Mouse (Mus musculus) lung, postnatal 14 days (tissue): ENCODE measurements around the gene Polr3g.
"Not testable (repeated sequence)": the region's sequence is repeated elsewhere in the genome, so short reads cannot be mapped to it uniquely, and the experiment has no call there.

Experiments
- DNase-seq: peaks from one replicate; pipeline ENCODE4 v3.0.0; 2021

Polr3g gene

GRCm38 (mm10) chr13:81710775-81711545 lies at the start of gene Polr3g, which contains the start of gene Mblac2:
TSS of gene Polr3g (minus strand) at chr13:81711013.
TSS of gene Mblac2 (plus strand) at chr13:81711341.
- DNase-seq = peak; percentile 96

GRCm38 (mm10) chr13:81760379-81760778 lies 49.6 kb upstream of the Polr3g start:
- peak; percentile 57 for DNase-seq

- no peak for DNase-seq
Measured at GRCm38 (mm10) chr13:81757058-81757660, 46.3 kb upstream of the Polr3g start.

- DNase-seq = no peak
Measured at GRCm38 (mm10) chr13:81755324-81755723, 44.5 kb upstream of the Polr3g start.

GRCm38 (mm10) chr13:81754878-81755277 lies 44.1 kb upstream of the Polr3g start:
- DNase-seq = no peak

GRCm38 (mm10) chr13:81744092-81744396 lies 33.2 kb upstream of the Polr3g start:
- DNase-seq = no peak

GRCm38 (mm10) chr13:81743391-81744091 lies 32.7 kb upstream of the Polr3g start:
- DNase-seq = no peak

- no peak for DNase-seq
Measured at GRCm38 (mm10) chr13:81740898-81741297, 30.1 kb upstream of the Polr3g start.

- DNase-seq = no peak
Measured at GRCm38 (mm10) chr13:81736606-81737005, 25.8 kb upstream of the Polr3g start.

GRCm38 (mm10) chr13:81730362-81730761 lies 19.5 kb upstream of the Polr3g start:
- no peak for DNase-seq

- DNase-seq = no peak
Measured at GRCm38 (mm10) chr13:81729102-81729501, 18.3 kb upstream of the Polr3g start.

GRCm38 (mm10) chr13:81728141-81728540 lies 17.3 kb upstream of the Polr3g start:
- DNase-seq = not testable (repeated sequence)

GRCm38 (mm10) chr13:81713896-81714295 lies 3.1 kb upstream of the Polr3g start:
- no peak for DNase-seq

GRCm38 (mm10) chr13:81711546-81712371 lies 946 bp upstream of the Polr3g start:
- peak; percentile 13 for DNase-seq

- DNase-seq = no peak
Measured at GRCm38 (mm10) chr13:81710266-81710665, 547 bp downstream of the Polr3g start.

GRCm38 (mm10) chr13:81709805-81710204 lies 1.0 kb downstream of the Polr3g start:
- no peak for DNase-seq

GRCm38 (mm10) chr13:81706311-81706710 lies 4.5 kb downstream of the Polr3g start:
- DNase-seq = no peak

GRCm38 (mm10) chr13:81703621-81704020 lies 7.2 kb downstream of the Polr3g start:
- no peak for DNase-seq

- no peak for DNase-seq
Measured at GRCm38 (mm10) chr13:81703148-81703547, 7.7 kb downstream of the Polr3g start.

- no peak for DNase-seq
Measured at GRCm38 (mm10) chr13:81694446-81694845, 16.4 kb downstream of the Polr3g start.

GRCm38 (mm10) chr13:81691606-81692005 lies 19.2 kb downstream of the Polr3g start:
- DNase-seq = no peak

GRCm38 (mm10) chr13:81690477-81690876 lies 20.3 kb downstream of the Polr3g start:
- no peak for DNase-seq

- DNase-seq = no peak
Measured at GRCm38 (mm10) chr13:81689587-81689986, 21.2 kb downstream of the Polr3g start.
